8 mouse cellular contexts compared by ENCODE assay signal in the genomic region with DNA sequence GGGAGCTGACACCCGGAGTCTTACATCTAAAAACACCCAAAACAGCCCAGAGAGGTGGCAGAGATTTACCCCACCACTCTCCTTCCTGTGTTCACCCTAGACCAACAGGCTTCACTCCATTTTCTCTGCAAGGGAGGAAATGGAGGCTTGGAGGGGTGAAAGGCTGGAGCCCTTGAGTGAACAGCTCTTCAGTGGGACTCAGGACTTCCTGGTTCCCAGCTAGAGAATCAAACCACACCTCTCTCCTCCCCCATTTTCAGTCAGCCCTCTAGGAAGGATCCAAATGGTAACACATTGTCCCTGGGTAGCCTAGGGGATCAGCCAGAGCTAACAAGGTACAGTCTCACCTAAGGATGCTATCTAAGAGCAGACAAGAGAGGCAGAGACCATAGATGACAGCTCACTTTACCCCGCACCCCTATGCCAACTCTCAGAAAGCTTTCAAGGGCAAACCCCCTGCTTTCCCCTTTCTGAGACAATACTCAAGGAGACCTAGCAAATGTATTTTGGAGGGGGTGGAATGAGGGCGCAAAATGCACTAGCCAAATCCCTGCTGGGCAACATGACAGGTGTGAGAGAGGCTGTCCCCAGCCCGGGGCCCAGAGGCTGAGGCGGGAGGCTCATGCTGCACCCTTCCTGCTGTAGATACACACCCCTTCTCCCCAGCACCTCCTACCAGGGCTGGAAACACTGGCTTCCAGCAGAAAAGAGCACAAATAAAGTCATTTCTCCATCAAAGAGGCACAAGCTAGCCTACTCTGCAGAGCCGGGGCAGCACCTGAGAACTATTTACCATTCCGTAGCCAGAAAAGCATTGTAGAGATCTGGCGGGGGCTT. TPM values are rescaled to one million over a fixed set of nuclear protein-coding genes. Genes with fewer than 3 reads are reported as not detected.
A peak's percentile ranks its signal among the peaks of the same experiment; 100 is the strongest.
DNase-seq lines count a peak whose midpoint lies in the region; ATAC-seq and TF ChIP-seq lines count a peak whose summit lies in the region.

No protein-coding gene starts in this region.

- no peaks in the 10 kb centered on the region for H3K9me3 ChIP-seq in ES-Bruce4 (replicated peaks; ENCODE audit: control insufficient read depth, insufficient read depth, low read length, poor library complexity, severe bottlenecking)
- no peaks in the 10 kb centered on the region for H3K9me3 ChIP-seq in liver, embryonic 13.5 days (replicated peaks)
- H3K9me3 ChIP-seq in neural tube, embryonic 14.5 days (ENCODE audit: control insufficient read depth, low read length): no peaks in the 10 kb centered on the region

- peaks cover 8% of the 10 kb centered on the region; the same call in 1 of the 2 replicates for H3K79me2 ChIP-seq in heart, adult 2 months (replicated peaks; ENCODE audit: control insufficient read depth, insufficient read depth, low read length)

- H3K27me3 ChIP-seq in heart, adult 2 months (ENCODE audit: control insufficient read depth, insufficient read depth, low read length): no peaks in the 10 kb centered on the region
- no peaks in the 10 kb centered on the region for H3K27me3 ChIP-seq in ES-Bruce4 (ENCODE audit: control insufficient read depth, insufficient read depth, low read length, poor library complexity, severe bottlenecking)
- no peaks in the 10 kb centered on the region for H3K27me3 ChIP-seq in liver, embryonic 13.5 days
- peaks cover 3% of the 10 kb centered on the region; the same call in 1 of the 2 replicates for H3K27me3 ChIP-seq in neural tube, embryonic 14.5 days (ENCODE audit: control insufficient read depth, insufficient read depth, low read length)

- ATAC-seq in granulocyte monocyte progenitor cell, adult 5-6 weeks (replicated peaks; ENCODE audit: poor library complexity, severe bottlenecking): 0 out of 2 replicates have a peak, but pooled peaks have one; percentile 10
- peak; percentile 33; the same call in 1 of the 2 replicates for ATAC-seq in liver, embryonic 13.5 days (ENCODE audit: low read depth)
- ATAC-seq in neural tube, embryonic 14.5 days (ENCODE audit: low read depth): no peak

- intact Hi-C loops in heart, adult 2 months (cut with DNase I): loop anchor here (2.0 kb wide), 1 partner anchor 39 kb away; the partner anchor contains the start of gene Prkag1

- no peaks in the 10 kb centered on the region; the same call in 1 of the 2 replicates for H3K36me3 ChIP-seq in heart, adult 2 months (ENCODE audit: control insufficient read depth, insufficient read depth, low read length)
- H3K36me3 ChIP-seq in ES-Bruce4 (ENCODE audit: control insufficient read depth, insufficient read depth, low read length, poor library complexity, severe bottlenecking): peaks cover 20% of the 10 kb centered on the region
- peaks cover 26% of the 10 kb centered on the region for H3K36me3 ChIP-seq in liver, embryonic 13.5 days
- peaks cover 18% of the 10 kb centered on the region for H3K36me3 ChIP-seq in neural tube, embryonic 14.5 days (ENCODE audit: control insufficient read depth, insufficient read depth, low read length)

- peak overlapping the region; percentile 15; the same call in 1 of the 2 replicates for H3K27ac ChIP-seq in heart, adult 2 months
- H3K27ac ChIP-seq in ES-Bruce4 (ENCODE audit: insufficient read depth, low read length): no peak overlapping the region
- peak overlapping the region; percentile 95 for H3K27ac ChIP-seq in liver, embryonic 13.5 days
- H3K27ac ChIP-seq in neural tube, embryonic 14.5 days (ENCODE audit: low read depth, low read length): no peak overlapping the region

- no peak for TF ChIP-seq CTCF in heart, adult 2 months (IDR thresholded peaks at IDR 0.05)
- no peak for TF ChIP-seq CTCF in ES-Bruce4 (IDR thresholded peaks at IDR 0.05; ENCODE audit: low read depth, low read length)

- H3K4me1 ChIP-seq in heart, adult 2 months (ENCODE audit: control insufficient read depth, insufficient read depth, low read length): peaks cover 14% of the 10 kb centered on the region
- peaks cover 2% of the 10 kb centered on the region for H3K4me1 ChIP-seq in ES-Bruce4 (ENCODE audit: control insufficient read depth, insufficient read depth, low read length)
- H3K4me1 ChIP-seq in liver, embryonic 13.5 days (replicated peaks): peaks cover 59% of the 10 kb centered on the region
- peaks cover 35% of the 10 kb centered on the region for H3K4me1 ChIP-seq in neural tube, embryonic 14.5 days (ENCODE audit: control insufficient read depth, insufficient read depth, low read length)

- peak overlapping the region; percentile 97 for H3K9ac ChIP-seq in heart, adult 2 months (ENCODE audit: low read depth, low read length)
- H3K9ac ChIP-seq in ES-Bruce4 (ENCODE audit: low read depth, poor library complexity, severe bottlenecking): peak overlapping the region; percentile 96
- peak overlapping the region; percentile 99 for H3K9ac ChIP-seq in liver, embryonic 13.5 days
- H3K9ac ChIP-seq in neural tube, embryonic 14.5 days (replicated peaks; ENCODE audit: low read depth, low read length): peak overlapping the region; percentile 80

- TF ChIP-seq POLR2A in heart, adult 2 months (IDR thresholded peaks at IDR 0.05; ENCODE audit: insufficient read depth, low read depth, low read length): no peak
- TF ChIP-seq POLR2A in ES-Bruce4 (IDR thresholded peaks at IDR 0.05; ENCODE audit: insufficient read depth, low read length): no peak

- peak overlapping the region; percentile 99 for H3K4me3 ChIP-seq in heart, adult 2 months
- H3K4me3 ChIP-seq in ES-Bruce4 (ENCODE audit: low read depth, low read length): peak overlapping the region; percentile 54
- peak overlapping the region; percentile 99 for H3K4me3 ChIP-seq in liver, embryonic 13.5 days (replicated peaks)
- H3K4me3 ChIP-seq in neural tube, embryonic 14.5 days (ENCODE audit: low read depth, low read length): peak overlapping the region; percentile 99

- DNase-seq in heart, adult 2 months: peak in 1 of 2 experiments; percentile 31
- no peak for DNase-seq in heart, adult 8-10 months (ENCODE audit: low spot score)
- no peak for DNase-seq in liver, embryonic 13.5 days
- DNase-seq in left cerebral cortex, adult 9 months (ENCODE audit: low spot score in 2 of 2): no peak
- no peak for DNase-seq in frontal cortex, postnatal 14 days (ENCODE audit: low spot score in 2 of 2)

- H3K4me2 ChIP-seq in liver, embryonic 13.5 days: peak overlapping the region; percentile 86
- H3K4me2 ChIP-seq in neural tube, embryonic 14.5 days (ENCODE audit: low read depth, low read length): peak overlapping the region; percentile 100

- 2% methylated on average over 8 of the region's 8 CpGs for WGBS in heart, adult 2 months
- whole genome bisulfite sequencing in liver, embryonic 13.5 days (ENCODE audit: insufficient replicate concordance): 10% methylated on average over 8 of the region's 8 CpGs
- 15% methylated on average over 8 of the region's 8 CpGs for WGBS in neural tube, embryonic 14.5 days

- no peak for TF ChIP-seq EP300 in heart, adult 2 months (IDR thresholded peaks at IDR 0.05; ENCODE audit: insufficient read depth, low read depth, low read length)
- TF ChIP-seq EP300 in ES-Bruce4 (IDR thresholded peaks at IDR 0.05; ENCODE audit: insufficient read depth, low read depth, low read length): no peak

RNA-seq across cellular contexts. Expression of gene Kmt2d, which starts 1.4 kb away (rescaled TPM):
- total RNA-seq in heart, adult 2 months (2021): 10 to 100 TPM; 51.3 to 56.5 TPM
- polyA plus RNA-seq in heart, adult 2 months (2012; rRNA removed): 17.1 and 17.7 TPM in 2 replicates
- 10 to 100 TPM; 54.7 to 66.1 (median 59.8) TPM for total RNA-seq in heart, adult 8-10 months (2022)
- 51.9 and 62.2 TPM in 2 replicates for polyA plus RNA-seq in ES-Bruce4 (2011; ENCODE audit: insufficient read depth, insufficient read length, low read depth, missing spikeins)
- 59.0 and 81.0 TPM in 2 replicates for total RNA-seq in granulocyte monocyte progenitor cell, adult 5-6 weeks (2014; fragmentation: Nextera tagmentation)
- total RNA-seq in granulocyte monocyte progenitor cell, adult 5-6 weeks (2017): 15.8 and 24.9 TPM in 2 replicates
- 4.0 and 4.2 TPM in 2 replicates for polyA plus RNA-seq in liver, embryonic 13.5 days (2015; fragmentation: Nextera tagmentation; extraction: Ambion mirVana)
- 14.4 and 16.8 TPM in 2 replicates for polyA plus RNA-seq in neural tube, embryonic 14.5 days (2014; fragmentation: Nextera tagmentation; extraction: Ambion mirVana)

RNA-seq across cellular contexts. Expression of gene Rhebl1, which starts 24.8 kb away (rescaled TPM):
- total RNA-seq in heart, adult 2 months (2021): 1 to 10 TPM; 1.6 to 2.3 TPM
- polyA plus RNA-seq in heart, adult 2 months (2012; rRNA removed): 3.7 and 4.4 TPM in 2 replicates
- 1 to 10 TPM; 1.2 to 2.8 (median 1.9) TPM for total RNA-seq in heart, adult 8-10 months (2022)
- polyA plus RNA-seq in ES-Bruce4 (2011; ENCODE audit: insufficient read depth, insufficient read length, low read depth, missing spikeins): 40.3 and 41.9 TPM in 2 replicates
- total RNA-seq in granulocyte monocyte progenitor cell, adult 5-6 weeks (2014; fragmentation: Nextera tagmentation): 14.3 and 25.5 TPM in 2 replicates
- 4.3 and 7.3 TPM in 2 replicates for total RNA-seq in granulocyte monocyte progenitor cell, adult 5-6 weeks (2017)
- polyA plus RNA-seq in liver, embryonic 13.5 days (2015; fragmentation: Nextera tagmentation; extraction: Ambion mirVana): 4.0 and 4.2 TPM in 2 replicates
- polyA plus RNA-seq in neural tube, embryonic 14.5 days (2014; fragmentation: Nextera tagmentation; extraction: Ambion mirVana): 19.9 and 21.3 TPM in 2 replicates

RNA-seq across cellular contexts. Expression of gene Dhh, which starts 28.8 kb away (rescaled TPM):
- 1 to 10 TPM in 1 of 2 experiments, under 1 TPM in 1; 0.73 to 1.5 TPM for total RNA-seq in heart, adult 2 months (2021)
- 0.94 and 1.8 TPM in 2 replicates for polyA plus RNA-seq in heart, adult 2 months (2012; rRNA removed)
- 1 to 10 TPM in 2 of 4 experiments, under 1 TPM in 2; 0.72 to 1.6 (median 1.0) TPM for total RNA-seq in heart, adult 8-10 months (2022)
- 0.40 and 0.78 TPM in 2 replicates for polyA plus RNA-seq in ES-Bruce4 (2011; ENCODE audit: insufficient read depth, insufficient read length, low read depth, missing spikeins)
- not detected in 2 replicates for total RNA-seq in granulocyte monocyte progenitor cell, adult 5-6 weeks (2014; fragmentation: Nextera tagmentation)
- total RNA-seq in granulocyte monocyte progenitor cell, adult 5-6 weeks (2017): not detected in 2 replicates
- polyA plus RNA-seq in liver, embryonic 13.5 days (2015; fragmentation: Nextera tagmentation; extraction: Ambion mirVana): 0.12 and 0.16 TPM in 2 replicates
- 0.32 and 2.0 TPM in 2 replicates for polyA plus RNA-seq in neural tube, embryonic 14.5 days (2014; fragmentation: Nextera tagmentation; extraction: Ambion mirVana)

RNA-seq across cellular contexts. Expression of gene Prkag1, which starts 38.2 kb away (rescaled TPM):
- total RNA-seq in heart, adult 2 months (2021): 100 to 1,000 TPM; 104 to 114 TPM
- 95.7 and 200 TPM in 2 replicates for polyA plus RNA-seq in heart, adult 2 months (2012; rRNA removed)
- 100 to 1,000 TPM in 2 of 4 experiments, 10 to 100 TPM in 2; 96.7 to 129 (median 109) TPM for total RNA-seq in heart, adult 8-10 months (2022)
- 51.0 and 61.0 TPM in 2 replicates for polyA plus RNA-seq in ES-Bruce4 (2011; ENCODE audit: insufficient read depth, insufficient read length, low read depth, missing spikeins)
- 34.2 and 63.8 TPM in 2 replicates for total RNA-seq in granulocyte monocyte progenitor cell, adult 5-6 weeks (2014; fragmentation: Nextera tagmentation)
- 85.0 and 110 TPM in 2 replicates for total RNA-seq in granulocyte monocyte progenitor cell, adult 5-6 weeks (2017)
- polyA plus RNA-seq in liver, embryonic 13.5 days (2015; fragmentation: Nextera tagmentation; extraction: Ambion mirVana): 116 and 117 TPM in 2 replicates
- polyA plus RNA-seq in neural tube, embryonic 14.5 days (2014; fragmentation: Nextera tagmentation; extraction: Ambion mirVana): 57.7 and 61.6 TPM in 2 replicates

RNA-seq across cellular contexts. Expression of gene Lmbr1l, which starts 48.5 kb away (rescaled TPM):
- total RNA-seq in heart, adult 2 months (2021): 10 to 100 TPM in 1 of 2 experiments, 1 to 10 TPM in 1; 7.1 to 11.1 TPM
- polyA plus RNA-seq in heart, adult 2 months (2012; rRNA removed): 23.2 and 25.0 TPM in 2 replicates
- total RNA-seq in heart, adult 8-10 months (2022): 10 to 100 TPM in 2 of 4 experiments, 1 to 10 TPM in 2; 7.3 to 12.2 (median 10.0) TPM
- 30.9 and 33.4 TPM in 2 replicates for polyA plus RNA-seq in ES-Bruce4 (2011; ENCODE audit: insufficient read depth, insufficient read length, low read depth, missing spikeins)
- 3.5 and 8.5 TPM in 2 replicates for total RNA-seq in granulocyte monocyte progenitor cell, adult 5-6 weeks (2014; fragmentation: Nextera tagmentation)
- total RNA-seq in granulocyte monocyte progenitor cell, adult 5-6 weeks (2017): 7.7 and 11.9 TPM in 2 replicates
- polyA plus RNA-seq in liver, embryonic 13.5 days (2015; fragmentation: Nextera tagmentation; extraction: Ambion mirVana): 3.2 and 3.9 TPM in 2 replicates
- polyA plus RNA-seq in neural tube, embryonic 14.5 days (2014; fragmentation: Nextera tagmentation; extraction: Ambion mirVana): 7.3 and 10.5 TPM in 2 replicates

Comparison
In these comparisons a context has a peak if more than half of its experiments do, and no peak if none do; other contexts are left out.
1. H3K27ac ChIP-seq: peak in heart, adult 2 months (single experiment) and liver, embryonic 13.5 days (single experiment); none in ES-Bruce4 (single experiment) and neural tube, embryonic 14.5 days (single experiment).
2. Peak in every context shown above with its lines, with median percentiles within 50 percentile points of each other: H3K4me3 ChIP-seq and H3K9ac ChIP-seq.